Mouse (Mus musculus): ENCODE data around the gene Dpep2nb. TPM values are rescaled to one million over a fixed set of nuclear protein-coding genes. Genes with fewer than 3 reads are reported as not detected.
"Not testable (repeated sequence)": the region's sequence is repeated elsewhere in the genome, so short reads cannot be mapped to it uniquely, and the experiment has no call there.

Gene Dpep2nb
- total RNA-seq, 2 experiments from 2014 or later: not detected

GRCm38 (mm10) chr8:106010748-106011642 is 5.2 kb upstream of the Dpep2nb start:
- DNase-seq (ENCODE audit: low spot score): peak; percentile 78
- intact Hi-C loops (cut with DNase I): no loop called here

DNA sequence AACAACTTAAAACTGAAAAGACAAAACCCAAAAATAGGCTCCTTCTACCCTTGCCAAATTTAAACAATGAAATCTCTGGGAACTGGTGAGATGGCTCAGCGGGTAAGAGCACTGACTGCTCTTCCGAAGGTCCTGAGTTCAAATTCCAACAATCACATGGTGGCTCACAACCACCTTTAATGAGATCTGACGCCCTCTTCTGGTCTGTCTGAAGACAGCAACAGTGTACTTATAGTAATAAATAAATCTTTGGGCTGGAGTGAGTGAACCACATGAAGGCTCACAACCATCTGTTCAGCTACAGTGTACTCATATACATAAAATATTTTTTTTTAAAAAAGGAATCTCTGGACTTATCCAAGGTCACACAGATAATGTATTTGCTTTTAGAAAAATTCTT is 2.1 kb upstream of the Dpep2nb start:
- intact Hi-C loops (cut with DNase I): not testable (repeated sequence)

DNA sequence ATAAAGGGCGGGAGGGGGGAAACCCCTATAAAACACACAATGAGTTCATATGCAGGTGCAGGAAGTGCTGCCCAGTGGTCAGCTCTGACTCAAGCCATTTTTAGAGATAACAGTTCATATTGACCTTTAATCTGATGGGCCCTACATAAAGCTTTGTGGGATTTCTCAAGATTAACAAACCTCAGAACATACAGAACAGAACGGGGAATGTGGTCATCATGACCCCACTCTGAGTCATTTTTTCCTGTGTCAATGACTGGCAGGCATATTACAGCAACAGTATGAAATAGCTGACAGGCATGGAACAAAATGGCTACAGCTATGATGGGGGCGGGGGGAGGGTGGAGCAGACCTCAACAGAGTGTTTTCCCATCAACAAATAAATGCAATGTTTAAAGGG is 1.4 kb upstream of the Dpep2nb start:
- intact Hi-C loops (cut with DNase I): no loop called here
- DNase-seq (ENCODE audit: low spot score): no peak

More for the DNA sequence above, 2.1 kb upstream of the Dpep2nb start:
- not testable (repeated sequence) for DNase-seq (ENCODE audit: low spot score)

GRCm38 (mm10) chr8:106006413-106006812 is 638 bp upstream of the Dpep2nb start:
- intact Hi-C loops (cut with DNase I): no loop called here
- DNase-seq (ENCODE audit: low spot score): no peak

GRCm38 (mm10) chr8:106004538-106005207 is 1.1 kb downstream of the Dpep2nb start:
- DNase-seq (ENCODE audit: low spot score): no peak

GRCm38 (mm10) chr8:106001908-106002307 is 3.9 kb downstream of the Dpep2nb start:
- DNase-seq (ENCODE audit: low spot score): no peak
- intact Hi-C loops (cut with DNase I): no loop called here

More at GRCm38 (mm10) chr8:106004538-106005207, 1.1 kb downstream of the Dpep2nb start:
- intact Hi-C loops (cut with DNase I): no loop called here

GRCm38 (mm10) chr8:105998971-105999370 is 6.8 kb downstream of the Dpep2nb start:
- DNase-seq (ENCODE audit: low spot score): no peak
- intact Hi-C loops (cut with DNase I): no loop called here

DNA sequence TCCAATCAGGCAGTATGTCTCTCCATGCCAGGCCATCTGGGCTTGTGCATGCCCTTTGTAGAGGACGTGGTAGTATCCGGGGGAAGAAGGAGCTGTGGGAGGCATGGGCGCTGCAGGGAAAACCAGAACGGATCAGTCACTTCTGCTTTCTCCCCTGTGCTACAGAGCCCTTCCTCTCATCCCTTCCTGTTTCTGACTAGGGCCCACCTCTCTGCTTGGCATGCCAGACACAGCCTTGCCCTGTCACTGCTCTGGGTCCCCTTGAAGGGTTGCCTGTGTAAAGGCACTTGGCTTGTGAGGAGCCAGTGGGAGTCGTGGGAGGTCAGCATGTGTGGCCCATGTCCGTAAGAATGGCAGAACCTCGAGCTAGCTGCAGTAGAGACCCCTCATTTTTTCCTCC is 9.4 kb downstream of the Dpep2nb start:
- intact Hi-C loops (cut with DNase I): no loop called here

DNA sequence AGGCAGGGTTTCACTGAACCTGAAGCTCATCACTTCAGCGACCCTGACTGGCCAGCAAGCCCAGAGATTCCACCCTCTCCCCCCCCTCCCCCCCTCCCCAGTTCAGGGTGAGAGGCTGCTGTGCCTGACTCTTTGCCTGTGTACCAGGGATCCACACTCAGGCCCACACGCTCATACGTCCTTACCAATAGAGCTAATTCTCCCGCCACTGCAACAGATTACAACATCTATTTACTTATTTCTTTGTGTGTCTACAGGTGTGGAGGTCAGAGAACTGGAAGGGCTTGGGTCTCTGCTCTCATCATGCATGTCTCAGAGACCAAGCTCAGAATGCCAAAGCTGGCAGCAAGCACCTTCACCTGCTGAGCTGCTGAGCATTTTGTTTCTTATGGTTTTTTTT is 12.5 kb downstream of the Dpep2nb start:
- intact Hi-C loops (cut with DNase I): loop anchor here (5.0 kb wide), 2 partner anchors 84 to 124 kb away; no protein-coding TSS in a partner anchor
- no peak for DNase-seq (ENCODE audit: low spot score)

More for the DNA sequence above, 9.4 kb downstream of the Dpep2nb start:
- peak; percentile 10 for DNase-seq (ENCODE audit: low spot score)

DNA sequence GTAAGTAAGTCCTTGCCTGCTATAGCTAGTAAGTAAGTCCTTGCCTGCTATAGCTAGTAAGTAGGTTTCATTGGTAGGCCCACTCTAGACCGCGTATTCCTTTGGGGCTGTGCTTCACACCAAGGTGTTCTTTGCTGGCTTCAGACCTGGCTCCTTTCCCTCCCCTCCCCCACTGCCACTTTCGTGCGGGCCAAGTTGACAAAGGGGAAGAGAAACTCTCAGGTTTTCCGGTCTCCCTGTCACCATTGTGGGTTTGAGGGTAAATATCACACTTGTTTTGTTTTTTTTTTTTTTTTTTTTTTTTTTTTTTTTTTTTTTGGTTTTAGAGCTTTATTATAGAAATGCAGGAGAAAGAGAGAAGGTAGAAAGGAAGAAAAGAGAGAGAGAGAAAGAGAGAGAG is 13.3 kb downstream of the Dpep2nb start:
- intact Hi-C loops (cut with DNase I): loop anchor here (5.0 kb wide), 2 partner anchors 85 to 125 kb away; no protein-coding TSS in a partner anchor
- no peak for DNase-seq (ENCODE audit: low spot score)

DNA sequence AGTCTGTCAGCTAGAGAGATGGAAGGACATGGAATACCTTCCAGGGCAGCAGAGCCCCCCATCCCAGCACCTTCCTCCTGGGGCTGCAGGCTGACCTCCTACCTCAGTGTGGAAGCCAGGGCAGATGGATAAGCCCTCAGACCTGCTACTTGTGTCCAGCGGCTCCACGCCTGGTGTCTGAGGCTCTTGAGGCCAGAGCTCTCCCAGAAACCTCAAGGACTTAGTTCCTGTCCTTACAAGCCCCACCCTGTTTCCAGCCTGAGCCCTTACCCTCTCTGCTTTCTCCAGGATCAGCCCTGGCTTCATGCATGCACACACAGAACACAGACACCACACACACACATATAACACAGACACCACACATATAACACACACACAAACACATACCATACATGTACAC is 14.2 kb downstream of the Dpep2nb start:
- no peak for DNase-seq (ENCODE audit: low spot score)
- intact Hi-C loops (cut with DNase I): loop anchor here (1.0 to 5.0 kb wide), 3 partner anchors 31 to 126 kb away; no protein-coding TSS in a partner anchor

DNA sequence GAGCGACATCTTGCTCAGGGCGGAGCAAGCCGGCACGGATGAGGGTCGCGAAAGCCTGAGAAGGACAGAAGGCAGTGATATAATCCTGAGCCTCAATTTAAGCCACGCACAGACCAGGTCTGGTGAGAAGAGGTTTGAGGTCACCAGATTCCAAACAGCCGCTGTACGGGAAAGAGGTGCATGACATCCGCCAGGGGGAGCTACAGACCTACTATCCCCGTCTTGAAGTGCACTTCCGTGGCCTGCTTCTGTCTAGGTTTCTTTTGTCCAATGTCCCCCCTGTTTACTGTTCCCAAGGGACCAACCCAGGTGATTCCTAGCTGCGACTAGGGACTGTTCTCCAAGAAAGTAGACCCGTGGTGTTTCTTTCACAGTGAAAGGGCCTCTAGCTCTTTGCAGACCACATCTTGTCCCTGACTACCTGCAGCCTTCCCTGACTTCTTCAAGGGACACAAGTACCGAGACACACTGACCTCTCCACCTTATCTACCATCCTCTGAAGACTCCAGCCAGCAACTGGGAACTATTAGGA is 14.9 kb downstream of the Dpep2nb start, which contains the start of gene Dus2:
Gene Dus2, plus strand, starts transcription at position 482 of the 532 bp plus-strand sequence.
- DNase-seq (ENCODE audit: low spot score): peak; percentile 30
- intact Hi-C loops (cut with DNase I): loop anchor here (1.0 to 5.0 kb wide), 3 partner anchors 31 to 126 kb away; no protein-coding TSS in a partner anchor

GRCm38 (mm10) chr8:105988546-105988945 is 17.2 kb downstream of the Dpep2nb start:
- intact Hi-C loops (cut with DNase I): no loop called here
- DNase-seq (ENCODE audit: low spot score): no peak

GRCm38 (mm10) chr8:105983406-105983805 is 22.4 kb downstream of the Dpep2nb start:
- intact Hi-C loops (cut with DNase I); DNase-seq (ENCODE audit: low spot score): not testable (repeated sequence)

DNA sequence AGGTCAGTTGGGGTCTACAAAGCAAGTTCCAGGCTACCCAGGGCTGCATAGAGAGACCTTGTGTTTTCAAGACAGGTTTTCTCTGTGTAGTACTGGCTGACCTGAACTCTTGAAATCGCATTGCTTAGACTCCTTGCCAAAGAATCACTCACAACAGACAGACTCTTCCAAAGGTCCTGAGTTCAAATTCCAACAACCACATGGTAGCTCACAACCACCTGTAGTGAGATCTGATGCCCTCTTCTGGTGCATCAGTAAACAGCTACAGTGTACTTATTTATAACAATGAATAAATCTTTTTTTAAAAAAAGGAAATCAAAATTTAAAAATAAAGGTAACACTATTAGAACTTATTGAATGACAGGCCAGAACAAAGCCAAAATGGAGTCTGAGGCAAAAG is 24.6 kb downstream of the Dpep2nb start:
- intact Hi-C loops (cut with DNase I): no loop called here
- DNase-seq (ENCODE audit: low spot score): no peak

GRCm38 (mm10) chr8:105979325-105979724 is 26.4 kb downstream of the Dpep2nb start, which contains the start of gene Dpep3:
Gene Dpep3 (minus strand): TSS chr8:105979429.
- intact Hi-C loops (cut with DNase I): no loop called here

GRCm38 (mm10) chr8:105975363-105975762 is 30.4 kb downstream of the Dpep2nb start:
- DNase-seq (ENCODE audit: low spot score): no peak
- intact Hi-C loops (cut with DNase I): no loop called here

More at GRCm38 (mm10) chr8:105979325-105979724, 26.4 kb downstream of the Dpep2nb start, which contains the start of gene Dpep3:
- DNase-seq (ENCODE audit: low spot score): no peak

DNA sequence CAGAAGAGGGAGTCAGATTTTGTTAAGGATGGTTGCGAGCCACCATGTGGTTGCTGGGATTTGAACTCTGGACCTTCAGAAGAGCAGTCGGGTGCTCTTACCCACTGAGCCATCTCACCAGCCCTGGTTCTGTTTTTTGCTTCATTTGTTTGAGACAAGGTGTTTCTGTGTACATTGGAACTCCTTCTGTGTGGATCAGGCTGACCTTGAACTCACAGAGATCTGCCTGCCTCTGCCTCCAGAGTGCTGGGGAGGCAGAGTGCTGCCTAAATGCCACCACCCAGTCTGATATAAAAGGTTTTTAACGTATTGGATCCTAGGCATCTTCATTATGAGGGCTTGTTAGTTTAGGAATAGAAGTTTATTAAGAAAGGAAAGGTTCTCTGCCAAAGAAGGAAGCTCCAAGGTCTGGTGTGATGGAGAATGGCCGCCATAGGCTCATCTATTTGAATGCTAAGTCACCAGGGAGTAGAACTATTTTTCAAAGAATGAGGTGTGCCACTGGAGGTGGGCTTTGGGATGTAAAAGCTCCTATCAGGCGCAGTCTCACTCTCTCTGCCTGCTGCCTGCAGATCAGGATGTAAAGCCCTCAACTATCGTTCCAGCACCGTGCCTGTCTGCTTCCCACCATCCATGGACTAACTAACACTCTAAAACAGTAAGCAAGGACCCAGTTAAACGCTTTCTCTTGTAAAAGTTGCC is 34.6 kb downstream of the Dpep2nb start:
- intact Hi-C loops (cut with DNase I): no loop called here

GRCm38 (mm10) chr8:105969367-105969766 is 36.4 kb downstream of the Dpep2nb start:
- intact Hi-C loops (cut with DNase I): no loop called here
- DNase-seq (ENCODE audit: low spot score): no peak

More for the DNA sequence above, 34.6 kb downstream of the Dpep2nb start:
- DNase-seq (ENCODE audit: low spot score): no peak

Measured in heart, postnatal 25 days (tissue).